Mouse (Mus musculus) megakaryocyte, adult 5-6 weeks (primary cell): ENCODE measurements around the gene Vps37b. TPM values are rescaled to one million over a fixed set of nuclear protein-coding genes. Genes with fewer than 3 reads are reported as not detected.

Source experiments
- ATAC-seq: 2 replicates; pipeline ENCODE4 v1.8.0; 2016; ENCODE audit warnings: mild to moderate bottlenecking, inconsistent platforms; ENCODE audit not compliant: poor library complexity, severe bottlenecking
- total RNA-seq, 2 experiments: library from RNA; stranded (forward) in 1 of 2; stranded (reverse) in 1 of 2; fragments of 153-499, 151-499 nt in 1 of 2; fragments of 221-1000, 200-1000 nt in 1 of 2; gene quantifications; 2 replicates each; pipeline versions ENCODE4 v1.2.3 to v1.2.4; 2015 to 2017

The Vps37b gene
- total RNA-seq, 2 experiments from 2014 or later: 29.1 to 29.2 TPM

DNA sequence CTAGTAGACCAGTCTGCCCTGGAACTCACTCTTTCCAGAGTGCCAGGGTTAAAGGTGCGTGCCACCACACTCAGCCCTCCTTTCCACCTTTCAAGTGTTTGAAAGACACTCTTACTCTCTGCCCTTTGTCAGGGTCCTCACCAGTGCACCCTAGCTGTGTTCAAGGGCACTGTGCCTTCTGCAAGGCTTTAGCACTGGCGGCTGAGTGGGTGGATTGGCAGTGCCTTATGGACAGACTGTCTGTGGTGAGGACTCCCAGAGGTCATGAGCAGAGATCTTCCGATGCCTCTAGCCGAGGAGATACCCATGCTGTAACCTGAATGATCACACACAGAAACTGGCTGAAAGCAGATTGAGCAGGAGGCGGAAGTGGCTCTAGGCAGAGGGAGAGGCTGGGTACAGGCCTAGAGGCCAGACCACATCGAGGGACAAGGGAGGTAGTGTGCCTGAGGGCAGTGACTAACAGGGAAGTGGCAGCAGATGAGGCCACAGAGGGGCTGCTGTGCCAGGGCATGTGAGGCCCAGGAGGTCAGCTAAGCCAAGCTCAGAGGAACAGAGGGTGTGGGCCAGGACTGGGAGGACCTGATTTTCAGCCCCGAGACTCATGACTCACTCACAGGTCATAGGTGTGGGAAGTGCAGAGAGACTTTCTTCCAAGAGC lies 14.8 kb upstream of the Vps37b start:
- peak; percentile 82 for ATAC-seq

GRCm38 (mm10) chr5:124045453-124046010 lies 13.5 kb upstream of the Vps37b start:
- no peak for ATAC-seq

GRCm38 (mm10) chr5:124043999-124044398 lies 11.9 kb upstream of the Vps37b start:
- ATAC-seq: no peak

- ATAC-seq: no peak
These were observed 11.3 kb upstream of the Vps37b start for GRCm38 (mm10) chr5:124043212-124043978.

DNA sequence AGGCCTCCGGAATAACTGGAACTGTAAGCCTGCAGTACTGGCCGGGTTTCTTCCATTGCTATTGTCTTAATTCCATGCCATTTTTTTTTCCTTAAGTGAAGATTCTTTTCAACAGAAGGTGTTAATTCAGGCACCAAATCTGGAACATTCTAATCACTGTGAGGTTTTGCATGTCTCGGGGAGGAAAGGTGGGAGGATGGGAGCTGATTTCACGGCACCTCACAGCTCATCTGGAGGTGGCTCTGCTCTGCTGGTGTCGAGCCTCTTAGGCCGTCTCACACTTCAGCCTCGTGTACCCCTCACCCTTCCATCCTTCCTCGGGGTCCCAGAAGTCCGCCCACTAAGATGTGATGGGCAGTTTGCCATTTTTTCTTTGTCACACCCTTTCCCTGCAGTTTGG lies 9.0 kb upstream of the Vps37b start:
- ATAC-seq: no peak

DNA sequence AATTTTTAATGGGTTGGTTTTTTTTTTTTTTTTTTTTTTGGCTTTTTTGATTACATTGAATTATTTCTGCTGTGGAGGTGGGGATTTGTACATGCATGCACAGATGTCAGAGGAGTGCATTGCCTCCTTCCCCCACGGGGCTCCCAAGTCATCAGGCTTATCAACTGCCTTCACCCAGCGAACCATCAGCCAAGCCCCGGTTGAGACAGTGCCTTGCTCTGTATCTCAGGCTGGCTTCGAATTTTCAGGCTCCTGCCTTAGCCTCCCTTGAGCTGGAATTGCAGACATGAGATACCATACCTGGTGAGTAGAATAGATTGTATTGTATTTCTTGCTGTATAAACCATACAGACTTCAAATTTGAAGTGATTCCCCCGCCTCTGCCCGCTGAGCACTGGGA lies 7.5 kb upstream of the Vps37b start:
- ATAC-seq: no peak

DNA sequence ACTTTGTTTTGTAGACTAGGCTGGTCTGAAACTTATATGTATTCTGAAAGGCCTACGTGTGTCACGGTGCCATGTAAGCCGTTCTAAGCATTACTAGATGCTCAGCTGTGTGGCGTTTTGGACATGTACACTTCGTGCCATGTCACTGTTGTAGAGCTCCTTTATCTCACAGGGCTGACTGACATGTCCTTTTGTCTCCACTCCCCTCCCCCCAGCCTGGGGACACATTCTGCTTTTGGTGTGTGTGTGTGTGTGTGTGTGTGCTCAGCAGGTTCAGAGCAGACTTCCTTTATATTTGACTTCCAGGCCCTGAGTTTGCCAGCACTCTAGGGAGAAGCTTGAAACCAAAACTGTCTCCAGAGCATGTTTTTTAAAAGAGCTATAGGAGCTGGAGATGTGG lies 4.8 kb upstream of the Vps37b start:
- no peak for ATAC-seq

GRCm38 (mm10) chr5:124036341-124036740 lies 4.3 kb upstream of the Vps37b start:
- no peak for ATAC-seq

DNA sequence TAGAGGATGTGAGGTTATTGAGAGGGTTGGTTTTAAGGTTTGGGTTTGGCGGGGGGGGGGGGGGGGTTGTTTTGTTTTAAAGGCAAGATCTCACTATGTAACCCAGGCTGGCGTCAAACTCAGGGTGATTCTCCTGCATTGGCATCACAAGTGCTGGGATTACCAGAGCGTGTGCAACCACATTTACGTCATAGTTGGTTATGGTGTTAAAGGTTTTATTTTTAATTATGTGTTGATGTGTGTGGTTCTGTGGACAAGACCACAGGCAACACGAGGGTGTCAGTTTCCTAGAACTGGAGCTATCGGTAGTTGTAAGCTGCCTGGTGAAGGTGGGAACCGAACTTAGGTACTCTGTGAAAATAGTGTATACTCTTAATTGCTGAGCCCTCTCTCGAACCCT lies 3.7 kb upstream of the Vps37b start:
- 0 out of 2 replicates have a peak, but pooled peaks have one; percentile 3 for ATAC-seq

DNA sequence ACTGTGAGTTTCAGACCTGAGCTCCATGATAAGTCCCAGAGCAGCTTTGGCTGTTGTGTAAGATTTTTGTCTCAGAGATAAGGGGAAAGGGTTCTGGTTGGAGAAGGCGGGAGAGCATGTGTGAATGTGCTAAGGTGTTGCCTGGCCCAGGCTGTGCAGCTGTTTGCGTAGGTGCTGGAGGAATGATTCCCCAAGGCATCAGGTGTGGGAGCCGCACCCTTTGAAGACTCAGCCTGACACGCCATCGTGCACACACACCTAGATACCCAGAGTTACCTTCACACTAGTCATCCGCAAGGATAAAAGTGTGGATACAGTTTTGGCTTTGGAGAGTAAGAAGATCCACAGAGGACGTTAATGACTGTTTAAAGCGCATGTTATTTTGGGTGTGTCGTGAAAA lies 3.3 kb upstream of the Vps37b start:
- no peak for ATAC-seq

DNA sequence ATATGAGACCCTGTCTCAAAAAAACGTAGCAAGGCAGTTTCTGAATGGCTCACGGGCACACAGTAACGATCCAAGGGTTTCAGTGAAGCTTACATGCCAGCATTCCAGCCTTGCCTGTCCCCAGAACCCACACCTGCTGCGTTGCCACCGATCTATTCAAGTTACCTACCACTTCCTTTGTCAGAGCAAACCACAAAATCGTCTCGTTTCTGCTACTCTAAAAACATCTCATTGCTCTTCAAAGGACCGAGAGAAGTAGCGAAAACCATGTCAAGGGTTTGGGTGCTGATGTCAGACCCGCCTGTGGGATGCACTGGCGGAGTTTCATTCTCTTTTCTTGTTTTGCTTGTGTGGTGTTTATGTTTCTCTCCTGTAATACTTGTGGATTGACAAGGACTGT lies 2.4 kb upstream of the Vps37b start:
- ATAC-seq: no peak

GRCm38 (mm10) chr5:124031068-124031955 lies 758 bp downstream of the Vps37b start:
- peak; percentile 58 for ATAC-seq

DNA sequence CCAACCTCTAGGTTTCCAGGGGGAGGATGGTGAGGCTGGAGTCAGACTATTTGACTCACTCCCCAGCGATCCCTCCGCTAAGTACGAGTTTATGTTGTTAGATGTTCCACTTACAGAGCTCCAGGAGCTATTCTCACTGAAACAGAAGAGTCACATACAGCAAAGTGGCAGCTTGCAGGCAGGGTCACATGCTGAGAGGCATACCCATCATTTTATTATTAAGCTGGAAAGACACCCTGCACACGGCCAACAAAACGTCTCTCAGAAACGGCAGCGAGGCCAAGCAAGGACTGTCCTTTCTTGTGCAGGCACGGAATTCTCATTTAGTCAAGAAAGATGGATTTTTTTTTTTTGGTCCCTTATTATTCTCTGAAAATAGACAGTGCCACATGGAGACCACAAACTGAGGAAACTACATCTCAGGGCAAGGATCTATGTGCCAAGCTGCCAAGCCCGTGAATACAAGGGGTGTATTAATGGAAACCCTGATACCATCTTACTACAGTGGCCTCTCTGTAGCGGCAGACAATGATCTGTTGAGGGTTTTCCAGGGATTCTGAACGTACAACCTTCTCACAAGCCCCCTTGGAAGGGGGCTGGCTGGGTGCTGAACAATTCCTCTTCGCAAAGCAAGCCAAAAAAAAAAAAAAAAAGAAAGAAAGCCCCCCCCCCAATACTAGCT lies 1.5 kb downstream of the Vps37b start:
- no peak for ATAC-seq

GRCm38 (mm10) chr5:124029220-124030035 lies 2.6 kb downstream of the Vps37b start:
- ATAC-seq: no peak

- ATAC-seq: no peak
These were observed 3.4 kb downstream of the Vps37b start for GRCm38 (mm10) chr5:124028680-124029079.

DNA sequence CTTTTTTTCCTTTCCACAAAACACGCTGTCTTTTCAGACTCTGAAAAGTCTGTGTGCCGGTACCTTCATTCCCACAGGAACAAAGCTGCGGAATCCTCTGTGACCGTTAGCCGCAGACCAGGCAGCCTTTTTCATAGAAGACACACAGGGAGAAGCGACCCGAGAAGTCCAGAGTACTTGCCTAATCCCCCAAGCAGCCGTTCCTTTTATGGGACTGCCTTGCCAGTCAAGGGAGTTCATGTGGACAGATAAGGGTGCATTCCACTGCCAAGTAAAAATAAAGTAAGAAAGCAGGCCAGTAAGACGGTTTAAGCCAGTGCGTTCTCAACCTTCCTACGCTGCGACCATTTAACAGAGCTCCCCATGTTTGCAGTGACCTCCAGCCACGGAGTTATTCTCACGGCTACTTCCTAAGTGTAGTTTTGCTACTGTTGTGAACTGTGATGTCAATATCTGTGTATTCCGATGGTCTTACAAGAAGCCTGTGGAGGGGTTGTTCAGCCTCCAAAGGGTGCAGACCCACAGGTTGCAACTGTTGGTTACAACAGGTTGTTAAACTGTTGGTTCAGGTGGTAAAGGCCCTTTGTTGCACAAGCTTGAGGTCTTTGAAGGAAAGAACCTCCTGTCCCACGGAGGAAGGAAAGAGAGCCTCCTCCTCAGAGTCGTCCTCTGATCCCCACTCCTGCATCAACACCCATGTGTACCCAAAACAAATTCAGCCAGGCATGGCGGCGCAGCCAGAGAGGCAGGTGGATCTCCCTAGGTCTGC lies 4.2 kb downstream of the Vps37b start:
- ATAC-seq: no peak

- ATAC-seq: peak; percentile 26
These were observed 5.5 kb downstream of the Vps37b start for GRCm38 (mm10) chr5:124026568-124026967.

GRCm38 (mm10) chr5:124025587-124026441 lies 6.3 kb downstream of the Vps37b start:
- ATAC-seq: no peak
